Mouse (Mus musculus) heart, embryonic 15.5 days (tissue): ENCODE measurements around the gene Cwf19l2. TPM values are rescaled to one million over a fixed set of nuclear protein-coding genes. Genes with fewer than 3 reads are reported as not detected.
"Not testable (repeated sequence)": the region's sequence is repeated elsewhere in the genome, so short reads cannot be mapped to it uniquely, and the experiment has no call there.

ENCODE experiments used
- ATAC-seq: fragments of 200-750 bp; cut with Nextera tagmentation; replicated peaks from 2 replicates; pipeline ENCODE4 v1.8.0; 2017; ENCODE audit warnings: low read depth, moderate TSS enrichment; ENCODE audit not compliant: insufficient number of reproducible peaks, insufficient read depth, low FRiP score
- H3K27ac ChIP-seq: fragments of 300-500 bp; sonication (generic); 2 replicates; pipeline ENCODE4 v1.5.1; 2015; ENCODE audit warnings: mild to moderate bottlenecking, inconsistent platforms
- H3K27me3 ChIP-seq: fragments of 300-500 bp; sonication (generic); 2 replicates; pipeline ENCODE4 v1.6.1; 2015; ENCODE audit warnings: inconsistent platforms
- H3K36me3 ChIP-seq: fragments of 300-500 bp; sonication (generic); 2 replicates; pipeline ENCODE4 v1.6.1; 2015; ENCODE audit warnings: mild to moderate bottlenecking, inconsistent platforms
- H3K4me1 ChIP-seq: fragments of 300-500 bp; sonication (generic); replicated peaks from 2 replicates; pipeline ENCODE4 v1.6.1; 2015; ENCODE audit warnings: inconsistent platforms
- H3K4me2 ChIP-seq: fragments of 300-500 bp; sonication (generic); 2 replicates; pipeline ENCODE4 v1.6.1; 2015; ENCODE audit warnings: inconsistent platforms, mild to moderate bottlenecking, moderate library complexity
- H3K4me3 ChIP-seq: fragments of 300-500 bp; sonication (generic); 2 replicates; pipeline ENCODE4 v1.5.1; 2015; ENCODE audit warnings: mild to moderate bottlenecking, inconsistent platforms
- H3K9ac ChIP-seq: fragments of 300-500 bp; sonication (generic); 2 replicates; pipeline ENCODE4 v1.6.1; 2015; ENCODE audit warnings: mild to moderate bottlenecking, inconsistent platforms
- H3K9me3 ChIP-seq: fragments of 300-500 bp; sonication (generic); replicated peaks from 2 replicates; pipeline ENCODE4 v1.6.1; 2016; ENCODE audit warnings: inconsistent platforms
- WGBS: fragments of 180-500 bp; shearing (Covaris S2); methylation state at CpG from one replicate; pipeline ENCODE4 v1.1.7; 2015; ENCODE audit warnings: mixed read lengths; 5-methylcytosine and 5-hydroxymethylcytosine counted together
- polyA plus RNA-seq: library from polyadenylated mRNA; unstranded; fragments of >200 nt; fragmentation: Nextera tagmentation; extraction: Ambion mirVana; gene quantifications from 2 replicates; pipeline ENCODE4 v1.2.1, GENCODE M21; 2015

Cwf19l2 gene
- polyA plus RNA-seq: 8.7 and 10.8 TPM in 2 replicates

GRCm38 (mm10) chr9:3403251-3404208 is at the start of gene Cwf19l2:
Gene Cwf19l2, plus strand, starts transcription at chr9:3403592.
- peak within 1 kb of the TSS; percentile 73 for H3K9ac ChIP-seq
- under 1% methylated on average over 28 of the region's 28 CpGs for WGBS
- peak within 1 kb of the TSS; percentile 79 for H3K4me3 ChIP-seq
- H3K27ac ChIP-seq: peak within 1 kb of the TSS; percentile 92
- ATAC-seq: peak; percentile 87
- no peaks in the 10 kb centered on the region for H3K4me1 ChIP-seq
- no peaks in the 10 kb centered on the region for H3K27me3 ChIP-seq
- H3K36me3 ChIP-seq: no peaks in the 10 kb centered on the region
- no peaks in the 10 kb centered on the region for H3K9me3 ChIP-seq
- peak within 1 kb of the TSS; percentile 76 for H3K4me2 ChIP-seq

- not testable (repeated sequence) for ATAC-seq, H3K27ac ChIP-seq, H3K4me1 ChIP-seq, H3K4me2 ChIP-seq, H3K9ac ChIP-seq, H3K27me3 ChIP-seq, H3K4me3 ChIP-seq, H3K9me3 ChIP-seq
- 59% methylated on average over 1 of the region's 1 CpGs for WGBS
- peaks cover 17% of the 10 kb centered on the region for H3K36me3 ChIP-seq
These were observed 27.1 kb upstream of the Cwf19l2 start for GRCm38 (mm10) chr9:3376323-3376722.

GRCm38 (mm10) chr9:3404372-3404771 is 980 bp downstream of the Cwf19l2 start:
- H3K9me3 ChIP-seq: no peaks in the 10 kb centered on the region
- peak overlapping the region; percentile 79 for H3K4me3 ChIP-seq
- H3K4me2 ChIP-seq: peak overlapping the region; percentile 76
- no peaks in the 10 kb centered on the region for H3K4me1 ChIP-seq
- H3K27me3 ChIP-seq: no peaks in the 10 kb centered on the region
- 2% methylated on average over 13 of the region's 13 CpGs for WGBS
- no peaks in the 10 kb centered on the region for H3K36me3 ChIP-seq
- no peak for ATAC-seq
- peak overlapping the region; percentile 73 for H3K9ac ChIP-seq
- H3K27ac ChIP-seq: peak overlapping the region; percentile 92

- 81% methylated on average over 6 of the region's 6 CpGs for WGBS
- not testable (repeated sequence) for H3K9ac ChIP-seq
These were observed 36.3 kb downstream of the Cwf19l2 start for GRCm38 (mm10) chr9:3439555-3440300.

GRCm38 (mm10) chr9:3471897-3472296 is 68.5 kb downstream of the Cwf19l2 start:
- Histone ChIP-seq H3K27me3 (no peaks in the 10 kb centered on the region), H3K9me3 (no peaks in the 10 kb centered on the region), H3K4me1 (no peaks in the 10 kb centered on the region), H3K36me3 (peaks cover 9% of the 10 kb centered on the region; the same call in 1 of the 2 replicates), H3K9ac (no peak overlapping the region), H3K27ac (no peak overlapping the region), H3K4me2 (no peak overlapping the region), H3K4me3 (no peak overlapping the region)
- no peak for ATAC-seq

More at GRCm38 (mm10) chr9:3439555-3440300, 36.3 kb downstream of the Cwf19l2 start:
- H3K27me3 ChIP-seq, ATAC-seq, H3K36me3 ChIP-seq, H3K4me2 ChIP-seq, H3K27ac ChIP-seq, H3K9me3 ChIP-seq, H3K4me1 ChIP-seq, H3K4me3 ChIP-seq: not testable (repeated sequence)

- no peak overlapping the region for H3K4me2 ChIP-seq
- H3K9ac ChIP-seq: no peak overlapping the region
- H3K27ac ChIP-seq: no peak overlapping the region
- H3K27me3 ChIP-seq: no peaks in the 10 kb centered on the region
- no peaks in the 10 kb centered on the region for H3K4me1 ChIP-seq
- H3K9me3 ChIP-seq: no peaks in the 10 kb centered on the region
- ATAC-seq: no peak
- no peak overlapping the region for H3K4me3 ChIP-seq
- 92% methylated on average over 1 of the region's 1 CpGs for WGBS
- H3K36me3 ChIP-seq: no peaks in the 10 kb centered on the region
These were observed 115.3 kb downstream of the Cwf19l2 start for GRCm38 (mm10) chr9:3518645-3519044.

- no peaks in the 10 kb centered on the region for H3K4me1 ChIP-seq
- no peak overlapping the region for H3K9ac ChIP-seq
- WGBS: 74% methylated on average over 1 of the region's 1 CpGs
- no peaks in the 10 kb centered on the region for H3K27me3 ChIP-seq
- ATAC-seq: no peak
- H3K4me3 ChIP-seq: no peak overlapping the region
- no peak overlapping the region for H3K4me2 ChIP-seq
- H3K9me3 ChIP-seq: no peaks in the 10 kb centered on the region
- no peaks in the 10 kb centered on the region for H3K36me3 ChIP-seq
- H3K27ac ChIP-seq: no peak overlapping the region
These were observed 115.8 kb downstream of the Cwf19l2 start for GRCm38 (mm10) chr9:3519178-3519577.

GRCm38 (mm10) chr9:3521031-3521430 is 117.6 kb downstream of the Cwf19l2 start:
- Histone ChIP-seq H3K27ac (no peak overlapping the region), H3K4me1 (no peaks in the 10 kb centered on the region), H3K4me2 (no peak overlapping the region), H3K9ac (no peak overlapping the region), H3K27me3 (no peaks in the 10 kb centered on the region), H3K4me3 (no peak overlapping the region), H3K36me3 (no peaks in the 10 kb centered on the region), H3K9me3 (no peaks in the 10 kb centered on the region)
- 67% methylated on average over 2 of the region's 2 CpGs for WGBS
- no peak for ATAC-seq

Other genes starting within 250 kb of the Cwf19l2 start
- 12.8 and 14.3 TPM in 2 replicates for gene Alkbh8, start 68.5 kb upstream of the Cwf19l2 start, polyA plus RNA-seq
- gene Gucy1a2, start 129.2 kb downstream of the Cwf19l2 start, polyA plus RNA-seq: 0.68 and 1.3 TPM in 2 replicates